Mouse (Mus musculus): ENCODE data around the gene Ifit1. TPM values are rescaled to one million over a fixed set of nuclear protein-coding genes. Genes with fewer than 3 reads are reported as not detected.

Ifit1 gene
- polyA plus RNA-seq, 1 experiment from 2014 or later, result 3.5 TPM

DNA sequence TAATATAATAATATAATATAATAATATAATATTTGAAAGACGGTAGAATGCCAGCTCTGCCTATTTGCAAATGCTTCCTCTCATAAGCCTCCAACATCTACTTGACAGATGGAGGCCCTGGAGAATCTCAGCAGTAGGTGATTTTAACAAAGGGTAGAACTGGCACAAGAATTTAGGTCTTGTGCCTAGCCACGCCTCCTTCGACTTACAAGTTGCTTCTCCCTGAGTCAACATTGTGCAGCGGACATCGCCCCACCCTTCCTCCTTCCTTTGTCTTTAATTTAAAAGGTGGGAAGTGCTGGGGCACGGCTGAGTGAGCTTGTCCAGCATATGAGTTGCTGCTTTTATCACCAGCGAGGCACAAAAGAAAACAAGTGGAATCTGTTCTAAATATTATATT, 32.8 kb downstream of the Ifit1 start:
- H3K9me3 ChIP-seq (ENCODE audit: control insufficient read depth, low read length), result no peaks in the 10 kb centered on the region
- no peaks in the 10 kb centered on the region for H3K36me3 ChIP-seq (ENCODE audit: control insufficient read depth, insufficient read depth, low read length)
- WGBS, result 62% methylated on average over 7 of the region's 7 CpGs
- ATAC-seq (ENCODE audit: low FRiP score, low TSS enrichment) (no peak), DNase-seq (no peak)
- H3K27me3 ChIP-seq (ENCODE audit: control insufficient read depth, insufficient read depth, low read length), result no peaks in the 10 kb centered on the region
- H3K9ac ChIP-seq (replicated peaks; ENCODE audit: low read length), result no peak overlapping the region
- H3K27ac ChIP-seq (replicated peaks; ENCODE audit: low read depth, low read length), result no peak overlapping the region
- no peak overlapping the region for H3K4me2 ChIP-seq (ENCODE audit: low read length)
- H3K4me1 ChIP-seq (ENCODE audit: control insufficient read depth, insufficient read depth, low read length), result no peaks in the 10 kb centered on the region
- H3K4me3 ChIP-seq (replicated peaks; ENCODE audit: low read depth, low read length), result no peak overlapping the region

DNA sequence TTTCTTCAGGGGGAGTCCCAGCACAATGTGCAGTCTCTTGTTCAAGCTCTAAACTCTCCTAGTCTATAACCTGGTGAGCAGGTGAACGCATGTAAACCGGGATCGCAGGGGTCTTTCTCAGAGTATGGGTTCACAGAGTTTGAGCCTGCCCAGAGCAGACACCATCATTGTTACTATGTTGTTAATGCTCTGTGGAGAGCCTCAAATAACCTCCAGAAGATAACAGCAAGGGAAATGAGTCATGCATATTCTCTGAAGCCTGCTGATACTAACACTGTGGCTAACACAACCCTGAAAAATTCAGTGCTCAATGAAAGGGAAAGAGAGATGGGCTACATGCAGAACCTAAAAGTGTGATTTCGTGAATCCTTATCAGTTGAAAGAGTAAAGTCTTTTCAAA, 37.8 kb downstream of the Ifit1 start:
- no peak overlapping the region for H3K9ac ChIP-seq (replicated peaks; ENCODE audit: low read length)
- no peak overlapping the region for H3K4me2 ChIP-seq (ENCODE audit: low read length)
- H3K36me3 ChIP-seq (ENCODE audit: control insufficient read depth, insufficient read depth, low read length), result no peaks in the 10 kb centered on the region
- ATAC-seq (ENCODE audit: low FRiP score, low TSS enrichment) (no peak), DNase-seq (no peak)
- whole genome bisulfite sequencing, result 91% methylated on average over 4 of the region's 4 CpGs
- H3K27me3 ChIP-seq (ENCODE audit: control insufficient read depth, insufficient read depth, low read length), result no peaks in the 10 kb centered on the region
- no peaks in the 10 kb centered on the region for H3K4me1 ChIP-seq (ENCODE audit: control insufficient read depth, insufficient read depth, low read length)
- H3K27ac ChIP-seq (replicated peaks; ENCODE audit: low read depth, low read length), result no peak overlapping the region
- no peak overlapping the region for H3K4me3 ChIP-seq (replicated peaks; ENCODE audit: low read depth, low read length)
- H3K9me3 ChIP-seq (ENCODE audit: control insufficient read depth, low read length), result no peaks in the 10 kb centered on the region

DNA sequence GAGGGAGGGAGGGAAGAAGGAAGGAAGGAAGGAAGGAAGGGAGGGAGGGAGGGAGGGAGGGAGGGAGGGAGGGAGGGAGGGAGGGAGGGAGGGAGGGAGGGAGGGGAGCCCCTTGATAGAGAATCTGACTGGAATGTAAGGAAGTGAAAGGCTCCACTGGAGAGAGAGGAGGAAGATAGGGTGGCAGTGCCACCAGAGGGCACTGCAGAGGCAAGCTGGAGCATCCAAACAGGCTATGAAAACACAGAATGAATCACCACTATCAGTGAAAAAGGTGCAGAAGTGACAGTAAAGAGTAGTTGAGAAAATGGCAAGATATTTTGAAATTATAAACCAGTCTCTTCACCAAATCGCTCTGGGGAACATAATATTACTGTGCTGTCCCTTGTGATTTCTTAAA, 44.2 kb downstream of the Ifit1 start:
- Histone ChIP-seq H3K4me1 (ENCODE audit: control insufficient read depth, insufficient read depth, low read length) (no peaks in the 10 kb centered on the region), H3K9me3 (ENCODE audit: control insufficient read depth, low read length) (no peaks in the 10 kb centered on the region), H3K9ac (replicated peaks; ENCODE audit: low read length) (no peak overlapping the region), H3K27me3 (ENCODE audit: control insufficient read depth, insufficient read depth, low read length) (no peaks in the 10 kb centered on the region), H3K27ac (replicated peaks; ENCODE audit: low read depth, low read length) (no peak overlapping the region), H3K4me2 (ENCODE audit: low read length) (no peak overlapping the region), H3K4me3 (replicated peaks; ENCODE audit: low read depth, low read length) (no peak overlapping the region), H3K36me3 (ENCODE audit: control insufficient read depth, insufficient read depth, low read length) (no peaks in the 10 kb centered on the region)
- WGBS, result 72% methylated on average over 1 of the region's 1 CpGs
- no peak for ATAC-seq (ENCODE audit: low FRiP score, low TSS enrichment)
- DNase-seq, result peak; percentile 77

DNA sequence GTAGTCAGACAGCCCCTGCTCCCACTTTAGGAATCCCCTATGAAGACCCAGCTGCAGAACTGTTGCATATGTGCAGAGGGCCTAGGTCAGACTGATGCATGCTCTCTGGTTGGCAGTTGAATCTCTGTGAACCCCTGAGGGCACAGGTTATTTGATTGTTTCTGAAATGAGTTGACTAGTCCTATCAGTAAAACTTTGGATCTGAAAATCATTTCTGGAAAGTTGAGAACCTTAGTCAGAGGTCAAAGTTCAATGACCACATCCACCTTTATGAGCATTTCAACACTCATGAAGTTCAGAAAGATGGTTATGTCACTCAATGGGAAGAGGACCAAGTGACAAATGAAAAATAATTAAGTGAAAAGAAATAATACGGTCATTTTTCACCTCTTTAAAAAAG, 44.9 kb downstream of the Ifit1 start:
- 100% methylated on average over 1 of the region's 1 CpGs for WGBS
- no peak overlapping the region for H3K9ac ChIP-seq (replicated peaks; ENCODE audit: low read length)
- ATAC-seq (ENCODE audit: low FRiP score, low TSS enrichment) (no peak), DNase-seq (no peak)
- no peaks in the 10 kb centered on the region for H3K27me3 ChIP-seq (ENCODE audit: control insufficient read depth, insufficient read depth, low read length)
- no peaks in the 10 kb centered on the region for H3K36me3 ChIP-seq (ENCODE audit: control insufficient read depth, insufficient read depth, low read length)
- H3K4me3 ChIP-seq (replicated peaks; ENCODE audit: low read depth, low read length), result no peak overlapping the region
- no peaks in the 10 kb centered on the region for H3K9me3 ChIP-seq (ENCODE audit: control insufficient read depth, low read length)
- no peaks in the 10 kb centered on the region for H3K4me1 ChIP-seq (ENCODE audit: control insufficient read depth, insufficient read depth, low read length)
- H3K4me2 ChIP-seq (ENCODE audit: low read length), result no peak overlapping the region
- no peak overlapping the region for H3K27ac ChIP-seq (replicated peaks; ENCODE audit: low read depth, low read length)

DNA sequence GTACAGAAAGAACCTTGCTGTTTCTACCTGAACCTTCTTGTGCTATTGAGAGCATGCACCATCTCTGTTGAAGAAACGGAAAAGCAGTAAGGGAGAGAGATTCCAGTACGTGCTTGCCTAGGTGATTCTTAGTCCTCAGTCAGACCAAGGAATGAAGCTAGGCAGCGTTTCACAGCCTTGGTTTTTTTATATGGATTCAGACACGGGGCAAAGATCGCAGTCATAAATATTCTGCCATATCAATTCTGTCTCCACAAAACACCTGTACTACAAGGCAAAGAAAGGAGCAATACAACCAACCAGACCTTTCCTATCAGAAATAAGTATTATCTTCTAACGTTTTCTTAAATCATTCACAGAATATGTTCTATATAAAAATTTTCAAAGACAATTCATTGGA, 50.7 kb downstream of the Ifit1 start:
- no peak for ATAC-seq (ENCODE audit: low FRiP score, low TSS enrichment)
- Histone ChIP-seq H3K27me3 (ENCODE audit: control insufficient read depth, insufficient read depth, low read length) (no peaks in the 10 kb centered on the region), H3K36me3 (ENCODE audit: control insufficient read depth, insufficient read depth, low read length) (no peaks in the 10 kb centered on the region), H3K27ac (replicated peaks; ENCODE audit: low read depth, low read length) (no peak overlapping the region), H3K4me1 (ENCODE audit: control insufficient read depth, insufficient read depth, low read length) (no peaks in the 10 kb centered on the region), H3K9me3 (ENCODE audit: control insufficient read depth, low read length) (no peaks in the 10 kb centered on the region), H3K4me3 (replicated peaks; ENCODE audit: low read depth, low read length) (no peak overlapping the region), H3K4me2 (ENCODE audit: low read length) (no peak overlapping the region), H3K9ac (replicated peaks; ENCODE audit: low read length) (no peak overlapping the region)
- 89% methylated on average over 6 of the region's 6 CpGs for WGBS
- no peak for DNase-seq

DNA sequence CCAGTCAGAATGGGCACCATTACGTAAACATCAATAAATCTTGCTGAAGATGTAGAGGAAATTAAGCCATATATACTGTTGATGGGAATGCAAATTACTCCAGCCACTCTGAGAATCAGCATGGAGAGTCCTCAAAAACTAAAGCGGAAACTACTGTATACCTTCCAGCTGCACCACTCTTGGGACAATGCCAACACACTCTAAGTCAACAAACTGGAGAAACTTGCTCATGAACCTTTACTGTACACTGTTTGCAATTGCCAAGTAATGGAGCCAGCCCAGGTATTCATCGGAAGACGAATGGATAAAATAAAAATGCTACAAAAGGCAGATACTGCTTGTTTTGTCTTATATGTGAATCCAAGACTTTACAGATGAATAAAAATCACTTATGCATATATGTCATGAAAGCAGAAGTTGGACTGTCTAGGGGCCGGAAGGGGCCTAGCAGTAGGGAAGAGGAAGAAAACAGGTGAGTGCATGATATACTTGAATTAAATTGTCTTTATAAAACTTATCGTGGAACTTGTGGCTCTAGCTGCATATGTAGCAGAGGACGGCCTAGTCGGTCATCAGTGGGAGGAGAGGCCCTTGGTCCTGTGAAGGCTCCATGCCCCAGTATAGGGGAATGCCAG, 55.8 kb downstream of the Ifit1 start:
- no peaks in the 10 kb centered on the region for H3K9me3 ChIP-seq (ENCODE audit: control insufficient read depth, low read length)
- H3K4me1 ChIP-seq (ENCODE audit: control insufficient read depth, insufficient read depth, low read length), result no peaks in the 10 kb centered on the region
- ATAC-seq (ENCODE audit: low FRiP score, low TSS enrichment) (no peak), DNase-seq (no peak)
- WGBS, result 95% methylated on average over 8 of the region's 8 CpGs
- no peak overlapping the region for H3K4me3 ChIP-seq (replicated peaks; ENCODE audit: low read depth, low read length)
- no peak overlapping the region for H3K9ac ChIP-seq (replicated peaks; ENCODE audit: low read length)
- no peak overlapping the region for H3K27ac ChIP-seq (replicated peaks; ENCODE audit: low read depth, low read length)
- no peaks in the 10 kb centered on the region for H3K36me3 ChIP-seq (ENCODE audit: control insufficient read depth, insufficient read depth, low read length)
- no peak overlapping the region for H3K4me2 ChIP-seq (ENCODE audit: low read length)
- no peaks in the 10 kb centered on the region for H3K27me3 ChIP-seq (ENCODE audit: control insufficient read depth, insufficient read depth, low read length)

DNA sequence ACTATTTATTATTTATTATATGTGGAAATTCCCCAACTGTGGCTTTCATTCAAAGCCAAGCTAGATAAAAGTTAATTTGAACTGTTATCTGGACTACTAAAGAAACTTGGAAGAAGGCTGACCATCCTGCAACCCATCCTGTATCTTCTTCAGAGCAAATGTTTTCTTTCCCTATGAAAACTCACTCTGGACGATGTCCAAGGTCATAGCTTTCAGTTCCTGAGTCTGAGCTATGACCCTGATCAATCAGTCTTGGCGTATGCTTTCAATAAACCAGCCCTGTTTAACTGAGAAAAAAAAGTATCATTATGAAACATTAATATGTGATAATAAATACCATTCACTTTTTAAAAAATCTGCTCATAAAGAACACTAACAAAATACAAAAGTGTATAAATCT, 56.8 kb downstream of the Ifit1 start:
- Histone ChIP-seq H3K27ac (replicated peaks; ENCODE audit: low read depth, low read length) (no peak overlapping the region), H3K4me3 (replicated peaks; ENCODE audit: low read depth, low read length) (no peak overlapping the region), H3K9me3 (ENCODE audit: control insufficient read depth, low read length) (no peaks in the 10 kb centered on the region), H3K9ac (replicated peaks; ENCODE audit: low read length) (no peak overlapping the region), H3K4me2 (ENCODE audit: low read length) (no peak overlapping the region), H3K4me1 (ENCODE audit: control insufficient read depth, insufficient read depth, low read length) (no peaks in the 10 kb centered on the region), H3K27me3 (ENCODE audit: control insufficient read depth, insufficient read depth, low read length) (no peaks in the 10 kb centered on the region), H3K36me3 (ENCODE audit: control insufficient read depth, insufficient read depth, low read length) (no peaks in the 10 kb centered on the region)
- ATAC-seq (ENCODE audit: low FRiP score, low TSS enrichment) (no peak), DNase-seq (no peak)
- WGBS, result 77% methylated on average over 2 of the region's 2 CpGs

DNA sequence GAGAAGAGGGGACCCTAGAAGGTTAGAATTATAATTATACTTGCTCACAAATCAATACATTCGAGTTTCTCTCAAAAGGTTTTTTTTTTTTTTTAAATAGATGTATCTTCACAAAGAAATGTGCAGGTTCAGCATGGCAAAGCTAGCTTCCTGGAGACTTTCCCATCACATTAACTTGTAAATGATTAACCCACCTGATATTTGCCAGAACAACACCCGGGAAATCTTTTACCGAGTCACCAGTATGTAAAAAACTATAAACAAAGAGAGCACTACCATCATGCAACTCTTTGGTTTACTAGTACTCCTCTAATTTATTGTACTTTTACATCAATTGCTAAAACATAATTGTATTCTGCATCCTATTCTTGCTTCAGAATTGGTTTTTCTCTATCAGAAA, 57.8 kb downstream of the Ifit1 start:
- WGBS, result 88% methylated on average over 3 of the region's 3 CpGs
- Histone ChIP-seq H3K9ac (replicated peaks; ENCODE audit: low read length) (no peak overlapping the region), H3K27ac (replicated peaks; ENCODE audit: low read depth, low read length) (no peak overlapping the region), H3K4me2 (ENCODE audit: low read length) (no peak overlapping the region), H3K9me3 (ENCODE audit: control insufficient read depth, low read length) (no peaks in the 10 kb centered on the region), H3K27me3 (ENCODE audit: control insufficient read depth, insufficient read depth, low read length) (no peaks in the 10 kb centered on the region), H3K4me3 (replicated peaks; ENCODE audit: low read depth, low read length) (no peak overlapping the region), H3K4me1 (ENCODE audit: control insufficient read depth, insufficient read depth, low read length) (no peaks in the 10 kb centered on the region), H3K36me3 (ENCODE audit: control insufficient read depth, insufficient read depth, low read length) (no peaks in the 10 kb centered on the region)
- no peak for DNase-seq
- ATAC-seq (ENCODE audit: low FRiP score, low TSS enrichment), result no peak

DNA sequence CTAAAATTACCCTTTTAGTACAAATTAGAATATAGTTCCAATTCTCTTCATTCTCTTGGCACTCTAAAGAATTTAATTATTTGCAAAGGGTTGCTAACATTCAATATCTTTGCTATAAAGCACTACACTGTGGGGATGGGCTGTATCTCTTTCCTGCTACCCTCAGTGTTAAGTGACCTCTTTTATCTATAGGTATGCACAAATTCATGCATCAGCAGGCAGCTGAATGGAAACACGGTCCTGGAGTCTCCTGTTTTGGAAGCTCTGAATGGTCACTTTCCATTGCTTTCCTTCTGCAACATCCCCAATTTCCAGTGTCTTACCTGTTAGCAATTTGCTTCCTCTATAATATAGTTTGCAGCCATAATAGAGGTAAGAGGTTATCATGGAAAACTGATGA, 58.2 kb downstream of the Ifit1 start:
- Histone ChIP-seq H3K4me2 (ENCODE audit: low read length) (no peak overlapping the region), H3K4me3 (replicated peaks; ENCODE audit: low read depth, low read length) (no peak overlapping the region), H3K27ac (replicated peaks; ENCODE audit: low read depth, low read length) (no peak overlapping the region), H3K9me3 (ENCODE audit: control insufficient read depth, low read length) (no peaks in the 10 kb centered on the region), H3K27me3 (ENCODE audit: control insufficient read depth, insufficient read depth, low read length) (no peaks in the 10 kb centered on the region), H3K9ac (replicated peaks; ENCODE audit: low read length) (no peak overlapping the region), H3K36me3 (ENCODE audit: control insufficient read depth, insufficient read depth, low read length) (no peaks in the 10 kb centered on the region), H3K4me1 (ENCODE audit: control insufficient read depth, insufficient read depth, low read length) (no peaks in the 10 kb centered on the region)
- 42% methylated on average over 1 of the region's 1 CpGs for WGBS
- ATAC-seq (ENCODE audit: low FRiP score, low TSS enrichment), result no peak
- no peak for DNase-seq
